Mouse (Mus musculus) yolk sac, embryonic 10.5 days (tissue): Measurements from ENCODE around the gene Mylk3.

Experiments used
- DNase-seq: peaks from one replicate; pipeline ENCODE4 v3.0.0-alpha.2; 2017; ENCODE audit warnings: low spot score

The Mylk3 gene

GRCm38 (mm10) chr8:85318534-85318933 lies 67.6 kb downstream of the Mylk3 start:
- DNase-seq = no peak

DNA sequence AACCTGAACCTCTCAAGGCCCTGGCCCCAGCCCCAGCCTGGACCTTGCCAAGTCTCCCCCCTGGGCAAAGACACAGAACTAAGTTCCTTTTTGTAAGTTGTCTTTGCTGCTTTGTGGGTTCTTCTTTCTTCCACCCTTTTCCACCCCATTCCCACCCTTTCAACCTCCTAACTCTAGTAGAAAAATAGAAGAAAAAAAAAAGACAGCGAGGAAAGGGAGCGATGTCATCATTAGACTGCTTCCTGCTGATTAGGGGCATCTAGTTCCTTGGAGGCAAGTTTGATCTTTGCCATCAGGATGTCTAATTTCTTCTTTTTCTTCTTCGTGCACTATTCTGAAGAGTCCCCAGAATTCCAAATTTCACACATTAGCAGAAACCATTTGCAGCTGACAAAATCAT lies 73.1 kb downstream of the Mylk3 start:
- DNase-seq = no peak

GRCm38 (mm10) chr8:85311743-85312142 lies 74.4 kb downstream of the Mylk3 start:
- peak; percentile 12 for DNase-seq

- DNase-seq = no peak
Measured at GRCm38 (mm10) chr8:85308564-85308963, 77.6 kb downstream of the Mylk3 start.

DNA sequence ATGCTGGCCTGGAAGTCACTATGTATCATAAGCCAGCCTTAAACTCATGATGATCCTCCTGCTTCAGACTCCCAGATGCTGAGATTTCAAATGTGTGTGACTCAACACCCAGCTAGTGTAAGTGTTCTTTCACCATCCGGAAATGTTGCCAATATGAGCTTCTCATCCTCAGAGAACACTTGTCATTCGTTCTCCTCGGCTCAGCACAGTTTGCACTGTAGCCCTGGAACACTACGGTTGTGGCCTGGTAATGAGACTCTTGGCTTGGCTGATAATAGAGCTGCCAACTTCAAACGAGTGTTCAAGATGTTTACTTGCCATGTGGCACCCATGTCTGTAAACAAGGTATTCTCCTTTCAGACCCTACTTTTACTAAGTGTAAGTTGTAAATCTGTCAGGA lies 82.6 kb downstream of the Mylk3 start:
- DNase-seq = no peak

GRCm38 (mm10) chr8:85302931-85303330 lies 83.2 kb downstream of the Mylk3 start:
- no peak for DNase-seq

DNA sequence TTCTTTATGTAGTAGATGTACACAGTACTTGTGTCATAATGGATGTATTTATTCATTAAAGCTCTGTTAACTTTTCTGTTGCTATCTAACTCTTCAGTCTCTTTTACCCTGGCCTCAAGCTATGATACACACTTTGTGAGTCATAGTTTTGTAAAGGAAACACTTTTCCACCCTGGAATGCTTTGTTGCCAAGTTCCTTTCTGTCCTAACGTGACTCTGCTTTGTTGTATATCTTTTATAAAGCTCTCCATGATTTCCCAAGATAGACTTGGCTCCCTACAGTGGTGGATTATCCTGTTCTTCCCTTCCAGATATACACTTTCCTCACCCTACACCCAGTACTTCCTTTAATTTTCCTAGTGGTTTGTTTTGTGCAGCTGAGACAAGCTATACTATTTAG lies 84.2 kb downstream of the Mylk3 start:
- DNase-seq = no peak

GRCm38 (mm10) chr8:85299434-85300077 lies 86.6 kb downstream of the Mylk3 start, which contains the start of the genes Orc6 and Vps35:
TSS of gene Orc6 (plus strand) at chr8:85299632.
TSS of gene Vps35 (minus strand) at chr8:85299802.
- DNase-seq = peak; percentile 97

GRCm38 (mm10) chr8:85298600-85299433 lies 87.3 kb downstream of the Mylk3 start:
- peak; percentile 45 for DNase-seq

DNA sequence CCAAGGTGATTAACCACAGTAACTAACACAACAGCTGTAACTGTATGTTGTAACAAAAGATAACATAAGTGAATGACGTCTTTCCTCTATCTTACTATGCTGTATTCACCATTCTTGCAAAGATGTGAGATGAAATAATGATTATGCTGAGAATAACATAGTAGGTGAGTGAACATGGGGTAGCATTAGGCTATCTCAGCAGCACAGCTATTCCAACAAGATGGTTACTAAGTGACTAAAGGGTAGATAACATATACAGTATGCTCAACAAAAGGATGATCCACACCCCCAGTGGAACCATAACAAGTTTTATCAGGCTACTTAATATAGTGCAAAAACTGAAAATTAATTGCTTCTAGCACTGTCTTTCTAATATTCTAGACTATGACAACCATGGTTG lies 99.3 kb downstream of the Mylk3 start:
- no peak for DNase-seq
